Mouse (Mus musculus) splenic B cell, adult 2 months (primary cell): Measurements from ENCODE around the gene Snx33.
A peak's percentile ranks its signal among the peaks of the same experiment; 100 is the strongest.

Source experiments
- DNase-seq: peaks from one replicate; pipeline ENCODE4 v3.0.0-alpha.2; 2011; ENCODE audit warnings: low read depth, low spot score
- H3K27me3 ChIP-seq: 2 replicates; pipeline ENCODE4 v1.6.1; 2012; ENCODE audit warnings: mild to moderate bottlenecking, low read length, moderate library complexity, mixed read lengths; ENCODE audit not compliant: control insufficient read depth, poor library complexity, insufficient read depth, severe bottlenecking
- H3K36me3 ChIP-seq: 2 replicates; pipeline ENCODE4 v1.6.1; 2012; ENCODE audit warnings: mild to moderate bottlenecking, low read length, moderate library complexity, mixed read lengths; ENCODE audit not compliant: control insufficient read depth, poor library complexity, insufficient read depth, severe bottlenecking

The Snx33 gene

DNA sequence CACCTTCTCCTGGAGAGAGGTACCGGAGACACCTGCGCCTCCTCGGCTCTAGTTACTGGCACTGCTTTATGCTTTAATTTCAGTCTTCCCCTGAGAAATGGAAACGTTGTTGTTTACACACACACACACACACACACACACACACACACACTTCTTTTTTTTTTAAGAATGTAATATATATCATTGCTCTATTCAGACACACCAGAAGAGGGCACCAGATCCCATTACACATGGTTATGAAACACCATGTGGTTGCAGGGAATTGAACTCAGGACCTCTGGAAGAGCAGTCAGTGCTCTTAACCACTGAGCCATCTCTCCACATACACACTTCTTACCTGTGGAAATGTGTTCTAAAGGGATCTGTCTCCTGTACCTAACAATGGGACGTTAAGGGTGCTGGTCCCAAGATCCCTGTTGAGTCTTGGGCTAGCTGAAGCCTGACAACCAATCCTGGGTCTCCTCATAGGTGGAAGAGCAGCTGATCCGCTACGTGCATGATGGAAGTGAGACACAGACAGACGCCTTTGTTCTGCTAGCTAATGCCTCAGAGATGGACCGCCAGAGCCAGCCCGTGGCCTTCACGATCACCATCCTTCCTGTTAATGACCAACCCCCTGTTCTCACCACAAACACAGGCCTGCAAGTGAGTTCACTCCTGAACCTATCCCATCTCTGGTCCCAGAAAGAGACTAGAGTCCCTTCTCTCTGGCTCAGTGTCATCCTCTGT lies 37.5 kb downstream of the Snx33 start:
- Histone ChIP-seq H3K27me3 (no peaks in the 10 kb centered on the region), H3K36me3 (no peaks in the 10 kb centered on the region)
- DNase-seq = no peak

DNA sequence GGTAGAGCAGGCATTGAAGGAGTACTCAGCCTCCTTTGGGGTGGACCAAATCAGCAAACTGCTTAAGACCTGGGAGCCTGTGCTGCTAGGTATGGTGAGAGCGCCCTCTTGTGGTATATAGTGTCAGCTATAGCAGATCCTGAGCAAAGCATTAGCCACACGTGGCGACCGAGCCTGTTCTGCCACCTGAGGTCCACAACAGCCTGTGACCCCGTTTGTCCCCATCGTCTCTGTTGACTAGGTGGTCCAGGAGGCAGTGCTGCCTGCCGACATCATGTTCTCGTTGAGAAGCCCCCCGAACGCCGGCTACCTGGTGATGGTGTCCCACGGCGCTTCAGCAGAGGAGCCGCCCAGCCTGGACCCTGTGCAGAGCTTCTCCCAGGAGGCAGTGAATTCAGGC lies 38.4 kb downstream of the Snx33 start:
- peak; percentile 88 for DNase-seq
- H3K27me3 ChIP-seq = no peaks in the 10 kb centered on the region
- no peaks in the 10 kb centered on the region for H3K36me3 ChIP-seq

DNA sequence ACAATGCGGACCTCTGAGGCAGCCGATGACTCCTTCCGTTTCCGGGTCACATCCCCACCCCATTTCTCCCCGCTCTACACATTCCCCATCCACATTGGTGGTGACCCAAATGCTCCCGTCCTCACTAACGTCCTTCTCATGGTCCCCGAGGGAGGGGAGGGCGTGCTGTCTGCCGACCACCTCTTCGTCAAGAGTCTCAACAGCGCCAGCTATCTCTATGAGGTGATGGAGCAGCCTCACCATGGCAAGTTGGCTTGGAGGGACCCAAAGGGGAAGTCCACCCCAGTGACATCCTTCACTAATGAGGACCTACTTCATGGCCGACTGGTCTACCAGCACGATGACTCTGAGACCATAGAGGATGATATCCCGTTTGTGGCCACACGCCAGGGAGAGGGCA lies 40.6 kb downstream of the Snx33 start:
- no peak for DNase-seq
- H3K36me3 ChIP-seq = no peaks in the 10 kb centered on the region
- H3K27me3 ChIP-seq = no peaks in the 10 kb centered on the region

DNA sequence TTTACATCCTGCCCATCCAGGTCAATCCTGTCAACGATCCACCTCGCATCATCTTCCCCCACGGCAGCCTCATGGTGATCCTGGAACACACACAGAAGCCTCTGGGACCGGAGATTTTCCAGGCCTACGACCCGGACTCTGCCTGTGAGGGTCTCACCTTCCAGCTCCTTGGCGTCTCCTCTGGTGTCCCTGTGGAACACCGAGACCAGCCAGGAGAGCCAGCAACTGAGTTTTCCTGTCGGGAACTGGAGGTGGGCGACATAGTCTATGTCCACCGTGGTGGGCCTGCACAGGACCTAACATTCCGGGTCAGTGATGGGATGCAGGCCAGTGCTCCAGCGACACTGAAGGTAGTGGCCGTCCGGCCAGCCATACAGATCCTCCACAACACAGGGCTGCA lies 41.6 kb downstream of the Snx33 start:
- Histone ChIP-seq H3K36me3 (no peaks in the 10 kb centered on the region), H3K27me3 (no peaks in the 10 kb centered on the region)
- DNase-seq = no peak

DNA sequence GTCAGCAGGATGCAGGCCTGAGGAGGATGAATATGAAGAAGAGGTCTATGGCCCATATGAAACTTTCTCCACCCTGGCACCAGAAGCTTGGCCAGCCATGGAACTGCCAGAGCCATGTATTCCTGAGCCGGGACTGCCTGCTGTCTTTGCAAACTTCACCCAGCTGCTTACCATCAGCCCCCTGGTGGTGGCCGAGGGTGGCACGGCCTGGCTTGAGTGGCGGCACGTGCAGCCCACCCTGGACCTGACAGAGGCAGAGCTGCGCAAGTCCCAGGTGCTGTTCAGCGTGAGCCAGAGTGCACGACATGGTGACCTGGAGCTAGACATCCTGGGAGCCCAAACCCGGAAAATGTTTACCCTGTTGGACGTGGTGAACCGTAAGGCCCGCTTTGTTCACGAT lies 42.1 kb downstream of the Snx33 start:
- H3K36me3 ChIP-seq = no peaks in the 10 kb centered on the region
- no peak for DNase-seq
- H3K27me3 ChIP-seq = no peaks in the 10 kb centered on the region

DNA sequence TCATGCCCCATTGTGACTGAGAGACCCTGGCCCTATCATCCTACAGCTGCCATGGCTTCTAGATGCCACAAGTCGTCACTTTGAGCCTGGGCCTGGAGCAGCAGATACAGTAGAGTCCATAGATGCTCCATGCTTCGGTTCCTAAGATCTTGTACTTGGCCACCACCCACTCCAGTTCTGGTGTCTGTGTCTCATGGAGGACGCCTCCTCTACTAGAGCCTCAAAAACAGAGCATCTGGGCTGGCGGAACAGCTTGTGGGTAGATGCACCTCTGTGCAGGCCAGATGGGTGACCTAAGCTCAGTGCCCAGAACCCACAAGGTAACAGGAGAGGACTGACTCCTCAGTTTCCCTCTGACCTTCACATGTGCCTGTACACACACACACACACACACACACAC lies 43.8 kb downstream of the Snx33 start:
- no peak for DNase-seq
- Histone ChIP-seq H3K27me3 (no peaks in the 10 kb centered on the region), H3K36me3 (no peaks in the 10 kb centered on the region)

DNA sequence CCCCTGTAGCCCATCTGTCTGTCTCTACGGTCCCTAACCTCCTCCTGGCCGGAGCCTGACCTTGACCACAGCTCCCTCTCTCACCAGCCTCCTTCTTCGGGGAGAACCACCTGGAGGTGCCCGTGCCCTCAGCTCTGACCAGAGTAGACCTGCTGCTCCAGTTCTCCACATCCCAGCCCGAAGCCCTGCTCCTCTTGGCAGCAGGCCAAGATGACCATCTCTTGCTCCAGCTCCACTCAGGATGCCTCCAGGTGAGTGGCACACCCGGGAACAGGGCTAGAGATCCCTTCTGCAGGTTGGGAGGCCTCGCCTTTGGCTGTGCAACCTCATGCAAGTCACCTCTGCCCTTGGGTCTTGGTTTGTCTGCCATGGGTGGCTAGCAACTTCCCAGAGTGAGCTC lies 44.7 kb downstream of the Snx33 start:
- Histone ChIP-seq H3K27me3 (no peaks in the 10 kb centered on the region), H3K36me3 (no peaks in the 10 kb centered on the region)
- no peak for DNase-seq

DNA sequence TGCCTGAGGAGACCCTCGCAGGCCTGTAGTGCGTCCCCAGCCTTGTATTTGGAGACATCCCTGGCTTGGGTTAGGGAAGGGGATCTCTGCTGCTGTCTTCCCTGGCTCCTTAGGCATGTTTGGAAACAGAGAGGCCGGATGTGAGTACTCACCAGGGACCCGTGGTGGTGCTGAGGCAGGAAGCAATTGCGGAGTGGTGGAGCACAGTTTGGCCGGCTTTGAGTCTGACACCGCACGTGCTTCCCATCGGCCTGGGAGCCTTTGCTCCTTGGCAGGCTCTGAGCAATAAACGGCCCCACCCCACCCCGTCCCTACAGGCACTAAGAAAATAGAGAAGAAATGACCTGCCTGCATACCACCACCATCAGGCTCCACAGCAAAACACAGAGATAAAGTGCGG lies 45.4 kb downstream of the Snx33 start:
- no peak for DNase-seq
- H3K36me3 ChIP-seq = no peaks in the 10 kb centered on the region
- no peaks in the 10 kb centered on the region for H3K27me3 ChIP-seq

DNA sequence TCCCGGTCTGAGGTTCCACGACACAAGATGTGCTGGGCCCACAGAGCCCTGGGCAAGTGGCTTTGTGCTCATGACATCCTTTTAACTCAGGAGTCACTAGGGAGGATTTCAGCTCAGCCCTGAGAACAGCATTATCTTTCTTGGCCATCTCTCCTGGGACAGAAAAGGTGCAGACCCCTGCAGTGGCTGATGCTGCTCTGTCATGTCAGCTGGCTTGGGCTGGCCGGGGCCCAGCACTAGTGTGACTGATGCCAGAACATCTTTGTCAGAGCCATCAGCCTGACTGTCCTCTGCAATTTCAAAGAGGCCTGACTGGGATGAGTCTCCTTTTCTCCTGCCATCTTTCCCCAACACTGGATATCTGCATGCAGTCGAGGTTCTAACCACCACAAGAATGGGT lies 45.9 kb downstream of the Snx33 start:
- DNase-seq = no peak
- no peaks in the 10 kb centered on the region for H3K36me3 ChIP-seq
- no peaks in the 10 kb centered on the region for H3K27me3 ChIP-seq

DNA sequence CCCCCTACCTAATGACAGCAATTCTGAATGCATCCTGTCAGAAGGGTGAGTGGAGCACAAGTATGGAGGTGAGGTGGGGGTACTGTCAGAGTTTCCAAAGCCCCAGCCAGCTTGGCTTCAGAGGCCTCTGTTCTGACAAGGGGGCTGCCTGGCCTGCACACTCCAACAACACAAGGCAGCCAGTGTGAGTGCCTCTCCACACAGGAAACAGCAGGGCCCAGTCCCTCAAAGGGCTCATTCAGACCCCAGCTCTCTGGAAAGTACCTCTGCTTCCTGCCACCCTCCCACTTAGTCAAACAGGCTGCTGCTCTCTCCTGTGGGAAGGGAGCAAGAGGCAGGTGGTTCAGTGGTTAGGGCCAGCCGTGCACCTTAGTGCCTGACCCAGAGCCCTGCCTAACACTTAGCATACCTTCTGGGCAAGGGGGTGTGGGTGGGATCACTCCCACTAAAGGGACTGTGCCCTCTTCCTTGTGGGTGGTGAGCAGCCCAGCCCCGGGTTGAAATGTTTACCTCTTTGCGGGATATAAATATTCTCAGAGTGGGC lies 46.6 kb downstream of the Snx33 start:
- DNase-seq = no peak
- no peaks in the 10 kb centered on the region for H3K27me3 ChIP-seq
- no peaks in the 10 kb centered on the region for H3K36me3 ChIP-seq

DNA sequence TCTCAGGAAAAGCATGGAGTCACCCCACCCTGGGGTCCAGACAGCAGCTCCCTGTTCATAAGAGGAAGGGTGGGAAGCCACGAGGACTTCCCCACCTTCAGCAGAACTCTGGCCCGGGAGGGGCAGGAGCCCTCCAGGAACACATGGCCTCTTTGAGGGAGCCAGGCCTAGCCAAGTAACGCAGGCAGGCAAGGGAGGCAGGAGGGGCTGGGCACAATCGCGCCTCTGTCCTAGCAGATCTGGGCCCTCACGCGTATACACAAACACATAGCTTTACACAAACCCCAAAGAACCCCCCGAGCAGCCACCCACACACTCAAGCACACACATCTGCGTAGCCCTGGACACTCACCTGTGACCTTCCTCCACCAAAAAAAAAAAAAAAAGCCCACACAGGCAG lies 47.4 kb downstream of the Snx33 start:
- Histone ChIP-seq H3K36me3 (no peaks in the 10 kb centered on the region), H3K27me3 (no peaks in the 10 kb centered on the region)
- no peak for DNase-seq

DNA sequence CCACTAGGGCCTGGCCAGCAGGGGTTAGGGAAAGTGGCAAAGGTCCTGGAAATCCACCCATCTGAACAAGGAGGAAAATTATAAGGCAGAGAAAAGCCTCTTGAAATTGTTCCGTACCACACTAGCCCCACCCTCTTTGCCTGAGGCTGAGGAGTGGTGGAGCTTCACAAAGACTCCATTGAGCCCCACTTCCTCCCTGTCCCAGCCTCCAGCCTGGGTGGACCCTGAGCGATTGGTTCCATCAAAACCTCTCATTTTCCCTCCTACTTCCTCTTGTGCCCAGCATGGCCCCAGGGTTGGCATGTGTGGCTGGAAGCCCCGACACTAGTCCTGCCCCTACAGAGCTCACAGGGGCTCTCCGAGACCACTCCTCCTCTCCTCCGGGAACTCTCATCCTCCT lies 50.9 kb downstream of the Snx33 start:
- Histone ChIP-seq H3K27me3 (no peaks in the 10 kb centered on the region), H3K36me3 (no peaks in the 10 kb centered on the region)
- DNase-seq = no peak

DNA sequence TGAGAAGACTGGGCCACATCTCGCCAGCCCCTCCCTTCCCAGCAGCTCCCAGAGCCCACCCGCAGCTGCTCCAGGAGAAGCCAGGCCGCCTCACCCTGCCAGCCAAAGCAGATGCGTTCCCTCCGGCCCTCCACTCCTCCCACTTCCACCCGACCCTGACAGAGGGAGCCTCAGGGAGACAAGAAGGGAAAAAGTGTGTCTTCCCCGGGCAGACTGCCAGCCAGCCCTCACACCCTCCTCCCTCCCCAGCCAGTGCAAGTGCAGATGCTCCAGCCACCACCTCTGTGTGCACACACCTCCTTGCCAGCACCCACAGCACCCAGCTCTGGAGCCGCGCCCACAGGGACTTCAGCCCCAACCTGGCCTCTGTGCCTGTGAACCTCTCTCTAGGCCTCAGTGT lies 51.4 kb downstream of the Snx33 start:
- Histone ChIP-seq H3K27me3 (no peaks in the 10 kb centered on the region), H3K36me3 (no peaks in the 10 kb centered on the region)
- DNase-seq = no peak

DNA sequence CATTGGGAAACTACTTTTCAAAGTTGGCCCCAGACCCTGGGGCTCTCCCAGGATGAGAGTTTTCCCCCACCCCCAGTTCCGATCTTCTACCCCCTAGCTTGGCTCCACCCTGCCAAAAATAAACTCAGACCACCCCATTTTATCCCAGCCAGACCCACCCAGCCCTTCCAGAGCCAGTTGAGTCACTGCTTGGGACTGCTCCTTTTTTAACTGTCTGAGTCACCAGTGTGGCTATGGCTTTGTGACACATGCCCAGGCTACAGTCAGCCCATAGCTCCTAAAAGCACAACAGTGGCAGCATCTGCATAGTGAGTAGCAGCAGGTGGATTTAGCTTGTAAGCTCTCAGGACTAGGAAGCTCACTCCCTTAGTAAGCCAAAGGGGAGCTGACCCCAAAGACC lies 55.1 kb downstream of the Snx33 start:
- no peak for DNase-seq
- Histone ChIP-seq H3K36me3 (no peaks in the 10 kb centered on the region), H3K27me3 (no peaks in the 10 kb centered on the region)

DNA sequence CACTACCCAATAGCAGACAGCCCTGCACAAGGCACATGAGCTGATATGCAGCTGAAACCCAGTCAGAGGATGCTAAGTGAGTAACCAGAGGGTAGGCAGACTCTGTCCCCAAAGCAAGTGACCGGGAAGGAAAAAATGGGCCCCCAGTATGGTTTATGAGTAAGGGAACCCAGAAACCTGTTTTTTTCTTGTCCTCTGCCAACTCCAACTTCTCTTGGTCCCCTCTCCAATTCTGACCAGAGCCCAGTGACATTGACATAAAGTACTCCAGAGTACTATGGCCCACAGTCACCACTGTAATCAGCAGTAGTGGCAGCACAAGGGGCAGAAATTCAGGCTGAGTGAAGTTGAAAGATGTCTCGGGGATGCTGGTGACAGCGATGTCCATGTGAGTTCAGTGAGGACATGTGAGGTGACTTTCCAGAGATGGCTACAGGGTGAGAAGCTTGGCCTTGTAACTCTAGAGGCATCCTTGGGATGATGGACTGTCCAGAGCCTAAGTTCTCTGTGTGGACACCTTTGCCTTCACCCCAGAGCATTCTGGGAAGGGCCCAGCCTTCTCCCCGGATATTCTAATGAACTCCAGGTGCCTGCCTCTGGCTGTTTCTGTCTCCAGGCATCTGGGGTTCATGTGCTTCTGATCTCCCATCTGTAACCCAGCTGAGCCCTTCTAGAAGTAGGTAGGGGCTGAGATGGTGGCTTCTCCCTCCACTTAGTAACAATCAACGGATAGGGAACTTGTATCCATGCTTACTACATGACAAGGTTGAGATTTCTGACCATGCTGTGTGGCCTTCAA lies 55.9 kb downstream of the Snx33 start:
- Histone ChIP-seq H3K36me3 (no peaks in the 10 kb centered on the region), H3K27me3 (no peaks in the 10 kb centered on the region)
- no peak for DNase-seq
